Mouse (Mus musculus) bone marrow, adult 2 months (tissue): ENCODE measurements around the gene Wdr92.

Experiments
- CTCF ChIP-seq: fragments of 200-500 bp; IDR thresholded peaks from 2 replicates; pipeline ENCODE4 v1.5.1; 2011; ENCODE audit warnings: low read length, control low read depth; ENCODE audit not compliant: control insufficient read depth, insufficient read depth
- POLR2A ChIP-seq: fragments of 200-500 bp; IDR thresholded peaks from 2 replicates; pipeline ENCODE4 v1.6.1; 2011; ENCODE audit warnings: low read depth, mild to moderate bottlenecking, control low read depth, low read length, borderline replicate concordance; ENCODE audit not compliant: control insufficient read depth

GRCm38 (mm10) chr11:17166627-17167026, 15.3 kb upstream of the Wdr92 start:
- TF ChIP-seq CTCF (no peak), POLR2A (no peak)
